Mouse (Mus musculus): ENCODE measurements around the gene Pam. TPM values are rescaled to one million over a fixed set of nuclear protein-coding genes. Genes with fewer than 3 reads are reported as not detected.
"Not testable (repeated sequence)": the region's sequence is repeated elsewhere in the genome, so short reads cannot be mapped to it uniquely, and the experiment has no call there.

The Pam gene
- total RNA-seq, 2 experiments from 2014 or later: 187 to 188 TPM

GRCm38 (mm10) chr1:97960681-97961080 lies 134.8 kb downstream of the Pam start:
- no peak for DNase-seq

- no peak for DNase-seq
These were observed 135.3 kb downstream of the Pam start for GRCm38 (mm10) chr1:97960124-97960523.

- DNase-seq: no peak
These were observed 136.7 kb downstream of the Pam start for GRCm38 (mm10) chr1:97958759-97959158.

- not testable (repeated sequence) for DNase-seq
These were observed 146.2 kb downstream of the Pam start for GRCm38 (mm10) chr1:97949258-97949657.

DNA sequence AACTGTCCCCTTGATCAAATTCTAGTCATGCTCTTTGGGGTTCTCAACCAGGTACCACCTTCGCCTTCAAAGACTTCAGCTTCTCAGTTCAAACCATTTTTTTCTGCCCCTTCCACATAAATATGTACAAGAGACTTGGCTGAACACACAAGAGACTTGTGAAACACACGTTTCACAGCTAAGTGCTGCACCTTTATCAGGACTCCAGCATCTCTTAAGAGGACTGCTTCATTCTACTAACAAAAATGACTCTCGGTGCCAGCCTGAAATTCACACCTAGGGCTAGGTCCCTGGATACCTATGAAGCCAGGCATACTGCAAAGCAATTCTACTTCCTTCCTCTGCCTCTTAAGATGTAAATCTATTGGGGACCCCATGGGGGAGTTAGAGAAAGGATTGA lies 148.3 kb downstream of the Pam start:
- no peak for DNase-seq

DNA sequence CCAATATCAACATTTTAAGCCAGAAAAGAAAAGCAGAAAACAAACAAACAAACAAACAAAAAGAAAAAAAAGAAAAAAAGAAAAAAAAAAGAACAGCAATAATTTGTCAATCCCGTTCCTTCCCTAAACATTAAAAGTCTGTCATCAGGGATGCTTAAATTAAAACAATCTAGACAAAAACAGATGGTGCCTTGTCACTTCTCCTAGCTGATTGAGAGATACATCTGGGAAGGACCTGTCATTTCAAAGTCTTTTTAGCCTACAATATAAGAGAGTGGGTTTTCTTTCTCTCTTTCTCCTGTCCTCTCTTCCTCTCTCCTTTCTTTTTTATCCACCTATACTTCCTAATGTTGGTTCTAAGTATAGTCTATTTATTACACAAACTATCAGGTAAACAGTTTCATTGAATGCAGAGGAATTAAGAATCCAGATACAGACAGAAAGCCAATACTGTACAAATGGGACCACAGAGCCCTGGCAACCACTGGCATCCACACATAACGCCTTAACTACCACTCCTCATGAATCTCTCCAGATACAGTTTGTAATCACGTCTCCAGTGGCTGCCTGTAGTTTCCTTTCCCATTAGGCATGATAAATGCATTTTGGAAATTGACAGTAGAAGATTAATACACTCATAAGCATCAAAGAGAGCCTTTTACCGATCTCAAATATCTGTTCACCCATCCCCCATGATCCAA lies 151.4 kb downstream of the Pam start:
- DNase-seq: no peak

DNA sequence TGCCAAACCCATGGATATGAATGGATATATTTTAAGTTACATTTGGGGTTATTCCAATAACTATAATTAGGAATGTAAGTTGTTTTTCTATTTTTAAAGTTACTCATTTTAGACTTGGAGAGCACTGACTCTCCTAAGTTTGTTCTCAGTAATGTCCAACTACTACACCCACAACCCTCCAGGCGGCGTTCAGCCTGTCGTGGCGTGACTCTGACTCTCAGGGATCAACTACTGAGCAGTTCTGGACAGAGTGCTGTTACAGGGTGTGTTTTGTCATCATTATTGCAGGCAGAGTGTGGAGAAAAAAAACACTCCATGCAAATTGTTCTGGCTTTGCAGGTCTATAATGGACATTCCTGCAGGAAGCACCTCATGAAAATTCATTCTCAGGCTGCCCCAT lies 152.0 kb downstream of the Pam start:
- DNase-seq: no peak

DNA sequence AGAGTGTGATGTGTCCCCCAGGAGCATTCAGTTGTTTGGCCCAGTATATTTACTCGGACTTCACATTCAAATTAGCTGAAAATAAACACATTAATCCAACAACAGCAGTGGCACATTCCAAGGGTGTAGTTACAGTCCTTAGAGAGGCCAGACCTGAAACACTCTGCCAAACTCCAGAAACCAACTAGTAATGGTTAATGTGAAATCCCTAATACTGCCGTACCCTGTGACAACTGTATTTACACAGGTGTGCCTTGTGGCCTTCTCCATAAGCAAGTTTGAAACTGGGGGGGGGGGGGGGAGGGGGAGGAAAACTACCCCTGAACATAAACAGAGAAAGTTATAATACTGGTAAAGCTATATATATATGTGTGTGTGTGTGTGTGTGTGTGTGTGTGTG lies 152.5 kb downstream of the Pam start:
- no peak for DNase-seq

DNA sequence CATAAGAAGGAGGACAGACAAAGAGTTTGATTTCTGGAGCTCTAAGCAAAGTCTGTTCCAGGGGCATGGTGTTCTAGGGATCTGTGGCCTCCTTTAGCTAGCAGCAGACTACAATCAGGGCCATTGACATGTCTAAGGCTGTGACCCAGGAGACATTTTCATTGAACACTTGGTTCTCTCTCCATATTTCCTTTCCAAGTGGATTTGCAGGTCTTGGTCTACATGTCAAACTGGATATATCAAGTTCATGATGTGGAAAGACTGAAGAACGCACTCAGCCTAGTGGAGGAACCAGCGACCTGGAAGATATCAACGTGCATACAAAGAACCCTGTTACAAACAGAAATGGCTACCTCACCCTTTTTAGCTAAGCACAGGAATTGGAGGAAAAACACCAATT lies 156.9 kb downstream of the Pam start:
- no peak for DNase-seq

GRCm38 (mm10) chr1:97938053-97938452 lies 157.4 kb downstream of the Pam start:
- DNase-seq: no peak

DNA sequence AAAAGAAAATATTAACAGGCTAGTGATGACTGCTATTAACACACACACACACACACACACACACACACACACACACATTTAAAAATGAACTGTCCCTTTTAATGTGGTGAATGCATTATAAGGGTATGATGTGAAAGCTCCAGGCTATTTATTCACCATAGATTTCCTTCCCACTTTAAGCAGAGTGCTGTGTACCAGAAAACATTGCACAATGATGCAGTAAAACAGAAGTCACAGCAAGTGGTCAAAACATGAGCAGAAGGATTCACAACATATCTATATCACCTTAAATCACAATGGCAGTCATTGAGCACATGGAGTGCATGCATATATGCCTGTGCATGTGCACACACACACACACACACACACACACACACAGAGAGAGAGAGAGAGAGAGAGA lies 160.5 kb downstream of the Pam start:
- DNase-seq: no peak

GRCm38 (mm10) chr1:97931220-97931619 lies 164.2 kb downstream of the Pam start:
- DNase-seq: no peak

GRCm38 (mm10) chr1:97929415-97930028 lies 165.9 kb downstream of the Pam start:
- DNase-seq: no peak

- DNase-seq: no peak
These were observed 168.7 kb downstream of the Pam start for GRCm38 (mm10) chr1:97926789-97927188.

DNA sequence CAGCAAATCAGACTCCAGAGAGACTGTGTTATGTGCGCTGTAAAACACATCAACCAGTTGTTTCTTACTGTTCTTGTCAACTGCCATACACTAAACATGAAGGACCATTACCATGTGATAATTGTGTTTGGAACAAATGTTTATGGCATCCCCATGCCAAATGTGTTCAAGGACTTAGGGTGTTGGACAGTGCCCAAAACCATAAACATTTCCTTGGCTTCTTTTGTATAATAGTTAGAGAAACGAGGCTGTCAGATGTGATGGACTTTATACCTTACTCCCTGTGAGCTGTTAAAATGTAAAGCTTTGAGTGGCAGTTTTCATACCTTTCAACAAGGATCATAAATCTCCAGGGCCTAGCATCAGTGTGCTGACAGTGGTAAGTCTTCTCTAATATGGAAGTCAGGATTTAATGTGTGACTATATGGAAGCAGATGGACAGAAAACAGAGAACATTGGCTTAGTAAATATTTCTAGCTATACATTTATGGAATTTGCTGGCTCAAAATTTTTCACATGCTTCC lies 169.4 kb downstream of the Pam start:
- DNase-seq: no peak

DNA sequence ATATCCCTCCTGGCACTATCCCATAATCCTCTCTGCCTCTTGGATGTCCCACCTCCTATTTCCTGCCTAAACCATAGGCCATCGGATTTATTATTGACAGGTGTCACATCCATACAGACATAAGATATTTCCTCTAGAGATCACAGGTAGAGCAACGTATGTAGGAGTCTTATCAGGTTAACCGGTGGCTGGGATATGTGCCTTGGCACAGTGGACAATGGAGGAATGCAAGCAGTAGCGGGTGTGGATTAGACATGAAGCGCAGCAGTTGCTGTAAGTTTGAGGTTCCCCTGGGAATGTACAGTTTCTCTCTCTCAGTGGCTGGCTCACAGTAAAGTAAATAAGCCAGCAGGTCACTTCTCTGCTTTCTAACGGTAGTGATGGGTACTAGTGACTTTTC lies 173.1 kb downstream of the Pam start:
- DNase-seq: no peak

DNA sequence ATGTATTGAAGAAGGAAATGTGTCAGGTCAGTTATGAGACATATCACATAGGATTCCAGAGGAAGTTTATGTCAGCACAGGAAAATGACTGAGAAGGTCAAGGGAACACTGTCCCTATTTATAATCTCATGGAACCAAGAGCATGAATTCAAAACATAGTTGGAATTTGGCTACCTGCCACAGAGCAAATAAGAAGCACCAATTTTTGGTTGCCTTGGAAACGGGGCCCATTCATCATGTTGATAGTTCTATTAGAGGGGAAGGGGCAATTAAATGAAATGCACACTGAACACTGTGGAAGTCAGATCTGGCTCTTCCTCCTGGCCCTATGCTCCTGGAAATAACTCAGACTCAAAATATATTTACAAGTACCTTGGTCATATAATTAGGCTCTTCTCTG lies 173.6 kb downstream of the Pam start:
- DNase-seq: no peak

DNA sequence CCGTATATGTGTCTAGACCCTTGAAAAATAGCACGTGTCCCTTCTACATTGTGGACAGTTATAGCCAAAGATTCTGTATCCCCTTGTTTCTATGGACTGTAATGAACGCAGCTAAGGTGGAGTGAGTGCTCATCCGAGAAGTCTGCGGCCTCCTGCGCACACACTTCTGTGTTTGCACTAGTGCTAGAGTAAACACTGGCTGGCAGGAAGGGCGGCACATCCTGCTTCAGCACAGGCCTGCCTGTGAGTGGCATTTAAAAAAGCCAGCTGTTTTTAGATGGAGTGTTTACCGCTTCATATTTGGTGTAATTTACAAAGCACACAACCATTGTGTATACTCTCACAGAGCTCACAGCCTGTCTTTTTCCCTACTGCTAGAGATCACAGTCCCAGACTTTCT lies 177.0 kb downstream of the Pam start:
- DNase-seq: no peak

GRCm38 (mm10) chr1:97916971-97917234 lies 178.5 kb downstream of the Pam start:
- DNase-seq: no peak

GRCm38 (mm10) chr1:97916218-97916970 lies 179.1 kb downstream of the Pam start:
- DNase-seq: no peak

DNA sequence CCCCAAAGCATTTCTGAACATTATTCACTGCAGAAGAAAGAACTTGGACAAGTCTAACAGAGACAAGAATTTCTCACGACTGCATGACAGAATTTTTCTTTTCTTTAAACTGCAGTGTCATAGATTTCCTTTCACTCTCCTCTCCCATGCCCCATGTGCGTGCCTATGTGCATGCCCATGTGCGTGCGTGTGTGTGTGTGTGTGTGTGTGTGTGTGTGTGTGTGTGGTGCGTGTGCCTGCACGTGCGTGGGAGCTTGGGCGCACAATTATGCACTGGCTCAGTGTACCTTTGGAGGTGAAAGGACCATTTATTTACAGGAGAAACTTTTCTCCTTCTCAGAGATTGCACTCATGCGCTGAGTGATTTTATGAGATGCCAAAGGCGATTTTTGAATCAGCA lies 179.7 kb downstream of the Pam start:
- DNase-seq: no peak

DNA sequence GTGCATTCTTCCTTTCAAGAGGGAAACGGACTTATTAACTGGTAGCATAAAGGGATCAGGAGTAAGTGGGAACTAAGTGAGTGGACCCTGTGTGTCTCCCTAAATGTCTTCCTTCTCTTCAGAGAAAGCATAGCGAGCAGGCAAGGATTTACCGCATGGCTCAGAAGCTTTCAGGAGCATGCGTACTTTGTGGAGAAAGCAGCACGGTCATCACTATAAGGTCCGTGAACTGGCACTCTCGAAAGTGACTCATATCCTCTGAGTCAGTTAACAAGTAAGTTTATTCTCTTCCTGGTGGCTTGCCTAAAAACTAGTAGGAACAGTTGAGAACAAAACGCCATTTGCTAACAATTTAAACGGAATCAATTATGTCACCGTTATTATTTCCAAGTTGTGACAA lies 184.6 kb downstream of the Pam start:
- DNase-seq: no peak

DNA sequence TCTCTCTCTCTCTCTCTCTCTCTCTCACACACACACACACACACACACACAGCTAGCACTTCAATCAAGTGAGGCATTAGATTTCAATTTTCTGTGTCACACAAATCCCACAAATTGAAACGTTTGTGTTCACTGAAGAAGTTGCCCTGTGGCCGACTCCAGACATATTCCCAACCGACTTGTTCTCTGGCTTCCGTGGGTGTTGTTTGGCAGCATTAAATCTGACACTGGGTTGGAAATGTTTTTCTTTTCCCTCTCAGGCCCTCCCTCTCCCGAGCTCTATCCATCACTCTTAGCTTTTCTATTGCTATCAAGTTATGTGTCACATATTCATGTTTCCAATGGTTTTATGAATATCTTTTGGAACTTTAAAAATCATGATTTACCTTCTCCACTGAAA lies 185.9 kb downstream of the Pam start:
- DNase-seq: no peak

DNA sequence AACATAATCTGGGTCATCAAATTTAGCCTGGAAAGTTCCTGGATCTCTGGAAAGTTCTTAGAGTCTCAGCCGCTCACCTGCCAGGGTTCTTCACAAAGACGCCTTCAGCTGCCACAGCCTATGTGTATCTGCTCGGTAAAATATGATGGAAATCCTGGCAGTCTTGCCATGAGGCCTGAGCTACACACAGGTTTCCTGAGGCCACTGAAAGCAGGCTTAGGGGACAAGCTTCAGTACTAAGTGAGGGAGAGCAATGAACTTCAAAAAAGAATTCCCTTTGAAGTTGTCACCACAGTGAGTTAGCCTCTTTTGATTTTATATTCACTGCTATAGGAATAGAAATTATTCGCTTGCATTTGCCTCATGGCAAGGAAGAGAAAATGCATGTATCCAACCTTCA lies 186.7 kb downstream of the Pam start:
- DNase-seq: no peak

Data from layer of hippocampus, postnatal 36 days (tissue).